Mouse (Mus musculus): ENCODE data around the gene Sec24a. TPM values are rescaled to one million over a fixed set of nuclear protein-coding genes. Genes with fewer than 3 reads are reported as not detected.

Sec24a gene
- polyA plus RNA-seq, 1 experiment = 12.6 TPM

DNA sequence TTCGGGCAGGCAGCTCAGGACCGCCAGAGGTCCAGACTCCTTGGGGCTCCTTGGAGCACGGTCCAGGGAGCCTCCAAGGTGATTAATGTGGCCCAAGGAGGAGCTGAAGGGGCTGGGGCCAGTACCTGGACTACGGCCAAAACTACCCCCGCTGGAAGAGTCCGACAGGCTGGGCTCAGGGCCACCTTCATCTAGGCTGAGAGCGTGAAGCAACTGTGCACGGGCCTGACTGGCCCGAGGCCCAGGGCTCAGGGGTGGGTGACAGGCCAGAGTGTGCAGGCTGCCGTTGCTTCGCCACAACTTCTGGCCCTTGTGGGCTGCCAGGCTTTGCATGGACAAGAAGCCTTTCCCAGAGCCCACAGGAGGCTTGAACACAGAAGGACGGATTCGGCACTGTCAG lies 118.1 kb downstream of the Sec24a start:
- Histone ChIP-seq H3K4me1 (ENCODE audit: control insufficient read depth, insufficient read depth, low read length) (peaks cover 20% of the 10 kb centered on the region), H3K4me3 (ENCODE audit: insufficient read depth, low read length) (no peak overlapping the region), H3K27ac (ENCODE audit: insufficient read depth, low read depth, low read length) (no peak overlapping the region)
- TF ChIP-seq CTCF (IDR thresholded peaks at IDR 0.05; ENCODE audit: low read depth, low read length) = no peak
- no peak for TF ChIP-seq POLR2A (IDR thresholded peaks at IDR 0.05; ENCODE audit: borderline replicate concordance, low read depth, low read length)

GRCm38 (mm10) chr11:51644217-51644616 lies 119.2 kb downstream of the Sec24a start:
- H3K4me1 ChIP-seq (ENCODE audit: control insufficient read depth, insufficient read depth, low read length) = peaks cover 17% of the 10 kb centered on the region
- peak overlapping the region; percentile 23 for H3K4me3 ChIP-seq (ENCODE audit: insufficient read depth, low read length)
- TF ChIP-seq POLR2A (IDR thresholded peaks at IDR 0.05; ENCODE audit: borderline replicate concordance, low read depth, low read length) (no peak), CTCF (IDR thresholded peaks at IDR 0.05; ENCODE audit: low read depth, low read length) (no peak)

DNA sequence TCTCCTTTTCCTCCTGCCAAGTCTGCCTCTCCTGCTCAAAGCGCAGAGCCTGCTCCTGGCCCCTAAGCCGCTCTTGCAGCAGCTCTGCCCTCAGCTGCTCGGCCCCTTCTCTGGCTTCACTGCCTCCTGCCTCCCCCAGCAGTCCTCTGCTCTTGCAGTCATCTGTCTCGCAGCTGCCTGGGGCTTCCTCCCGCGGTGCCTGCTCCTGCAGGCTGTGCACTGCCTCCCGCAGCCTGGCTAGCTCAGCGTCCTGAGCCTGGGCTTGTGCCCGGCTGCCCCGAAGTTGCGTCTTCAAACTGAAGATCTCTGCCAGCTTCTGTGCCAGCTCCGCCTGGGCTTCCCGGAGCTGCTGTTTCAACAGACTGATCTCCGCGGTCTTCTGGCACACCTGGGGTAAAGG lies 119.7 kb downstream of the Sec24a start:
- TF ChIP-seq CTCF (IDR thresholded peaks at IDR 0.05; ENCODE audit: low read depth, low read length) (no peak), POLR2A (IDR thresholded peaks at IDR 0.05; ENCODE audit: borderline replicate concordance, low read depth, low read length) (no peak)
- Histone ChIP-seq H3K4me3 (ENCODE audit: insufficient read depth, low read length) (peak overlapping the region; percentile 23), H3K27ac (ENCODE audit: insufficient read depth, low read depth, low read length) (peak overlapping the region; percentile 67), H3K4me1 (ENCODE audit: control insufficient read depth, insufficient read depth, low read length) (peaks cover 18% of the 10 kb centered on the region)

More at GRCm38 (mm10) chr11:51644217-51644616, 119.2 kb downstream of the Sec24a start:
- peak overlapping the region; percentile 67 for H3K27ac ChIP-seq (ENCODE audit: insufficient read depth, low read depth, low read length)

DNA sequence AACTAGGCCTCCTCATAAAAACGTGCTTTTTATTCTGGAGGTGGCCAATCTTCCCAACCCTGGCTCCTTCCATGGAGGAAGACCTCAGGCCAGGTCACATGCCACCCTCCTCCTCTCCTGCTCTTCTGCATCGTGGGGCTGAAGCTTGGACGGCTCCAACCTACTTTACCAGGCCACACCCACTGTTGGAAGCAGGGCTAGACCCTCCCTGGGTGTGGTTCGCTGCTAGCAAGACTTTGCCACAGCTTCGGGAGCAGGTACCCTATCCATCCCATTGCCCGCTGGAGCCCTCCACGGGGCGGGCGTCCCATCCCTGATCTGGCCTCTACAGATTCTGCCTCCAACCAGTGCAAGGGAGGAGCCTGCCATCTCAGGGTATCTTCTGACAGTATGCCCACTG lies 120.2 kb downstream of the Sec24a start:
- H3K4me3 ChIP-seq (ENCODE audit: insufficient read depth, low read length) = no peak overlapping the region
- TF ChIP-seq POLR2A (IDR thresholded peaks at IDR 0.05; ENCODE audit: borderline replicate concordance, low read depth, low read length) (no peak), CTCF (IDR thresholded peaks at IDR 0.05; ENCODE audit: low read depth, low read length) (no peak)
- H3K4me1 ChIP-seq (ENCODE audit: control insufficient read depth, insufficient read depth, low read length) = peaks cover 23% of the 10 kb centered on the region
- H3K27ac ChIP-seq (ENCODE audit: insufficient read depth, low read depth, low read length) = no peak overlapping the region

Other genes starting within 250 kb of the Sec24a start
- gene Phykpl, start 178.9 kb downstream of the Sec24a start, polyA plus RNA-seq (2012; ENCODE audit: insufficient read depth, insufficient read length, missing spikeins) = 8.4 and 8.8 TPM in 2 replicates
- 144 and 159 TPM in 2 replicates for gene Hnrnpab, start 156.8 kb downstream of the Sec24a start, polyA plus RNA-seq (2012; ENCODE audit: insufficient read depth, insufficient read length, missing spikeins)
- 33.9 and 38.8 TPM in 2 replicates for gene Nhp2, start 143.9 kb downstream of the Sec24a start, polyA plus RNA-seq (2012; ENCODE audit: insufficient read depth, insufficient read length, missing spikeins)
- 42.4 and 43.7 TPM in 2 replicates for gene Rmnd5b, start 127.7 kb downstream of the Sec24a start, polyA plus RNA-seq (2012; ENCODE audit: insufficient read depth, insufficient read length, missing spikeins)
- 8.7 and 9.8 TPM in 2 replicates for gene N4bp3, start 112.8 kb downstream of the Sec24a start, polyA plus RNA-seq (2012; ENCODE audit: insufficient read depth, insufficient read length, missing spikeins)
- 8.1 and 9.2 TPM in 2 replicates for gene D930048N14Rik, start 112.7 kb downstream of the Sec24a start, polyA plus RNA-seq (2012; ENCODE audit: insufficient read depth, insufficient read length, missing spikeins)
- gene 0610009B22Rik, start 74.8 kb downstream of the Sec24a start, polyA plus RNA-seq (2012; ENCODE audit: insufficient read depth, insufficient read length, missing spikeins) = 39.2 and 40.0 TPM in 2 replicates
- 51.9 and 52.7 TPM in 2 replicates for gene Sar1b, start 53 bp upstream of the Sec24a start, polyA plus RNA-seq (2012; ENCODE audit: insufficient read depth, insufficient read length, missing spikeins)
- 13.4 and 14.6 TPM in 2 replicates for gene Jade2, start 94.0 kb upstream of the Sec24a start, polyA plus RNA-seq (2012; ENCODE audit: insufficient read depth, insufficient read length, missing spikeins)
- gene Cdkn2aipnl, start 204.0 kb upstream of the Sec24a start, polyA plus RNA-seq (2012; ENCODE audit: insufficient read depth, insufficient read length, missing spikeins) = 31.9 and 32.1 TPM in 2 replicates
- gene Ube2b, start 237.1 kb upstream of the Sec24a start, polyA plus RNA-seq (2012; ENCODE audit: insufficient read depth, insufficient read length, missing spikeins) = 150 and 184 TPM in 2 replicates
- gene Cdkl3, start 240.6 kb upstream of the Sec24a start, polyA plus RNA-seq (2012; ENCODE audit: insufficient read depth, insufficient read length, missing spikeins) = 0.86 and 1.7 TPM in 2 replicates